Mouse (Mus musculus): ENCODE data around the gene Olfr288. TPM values are rescaled to one million over a fixed set of nuclear protein-coding genes. Genes with fewer than 3 reads are reported as not detected.

Olfr288 gene
- polyA plus RNA-seq, 1 experiment from 2014 or later, result not detected

DNA sequence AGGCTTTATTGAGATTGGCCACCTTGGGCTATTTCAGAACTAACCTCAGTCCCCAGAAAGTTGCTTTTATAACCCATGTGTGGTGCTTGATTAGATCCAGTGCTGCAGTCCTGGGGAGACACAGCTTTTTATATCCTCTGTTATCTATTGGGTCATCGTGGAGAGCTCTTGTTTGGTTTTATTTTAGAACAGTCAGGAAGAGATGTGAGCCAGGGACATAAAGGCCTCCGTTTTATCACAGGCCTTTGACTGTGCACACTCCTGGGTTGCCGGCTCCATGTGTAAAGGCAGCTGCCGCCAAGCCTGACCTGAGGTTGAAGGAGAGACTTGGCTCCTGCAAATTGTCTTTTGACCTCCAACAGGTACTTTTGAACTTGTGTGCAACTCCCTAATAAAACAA lies 32.8 kb downstream of the Olfr288 start:
- H3K36me3 ChIP-seq, result no peaks in the 10 kb centered on the region
- no peak for ATAC-seq (ENCODE audit: insufficient number of reproducible peaks, insufficient read depth, low FRiP score, low TSS enrichment)

DNA sequence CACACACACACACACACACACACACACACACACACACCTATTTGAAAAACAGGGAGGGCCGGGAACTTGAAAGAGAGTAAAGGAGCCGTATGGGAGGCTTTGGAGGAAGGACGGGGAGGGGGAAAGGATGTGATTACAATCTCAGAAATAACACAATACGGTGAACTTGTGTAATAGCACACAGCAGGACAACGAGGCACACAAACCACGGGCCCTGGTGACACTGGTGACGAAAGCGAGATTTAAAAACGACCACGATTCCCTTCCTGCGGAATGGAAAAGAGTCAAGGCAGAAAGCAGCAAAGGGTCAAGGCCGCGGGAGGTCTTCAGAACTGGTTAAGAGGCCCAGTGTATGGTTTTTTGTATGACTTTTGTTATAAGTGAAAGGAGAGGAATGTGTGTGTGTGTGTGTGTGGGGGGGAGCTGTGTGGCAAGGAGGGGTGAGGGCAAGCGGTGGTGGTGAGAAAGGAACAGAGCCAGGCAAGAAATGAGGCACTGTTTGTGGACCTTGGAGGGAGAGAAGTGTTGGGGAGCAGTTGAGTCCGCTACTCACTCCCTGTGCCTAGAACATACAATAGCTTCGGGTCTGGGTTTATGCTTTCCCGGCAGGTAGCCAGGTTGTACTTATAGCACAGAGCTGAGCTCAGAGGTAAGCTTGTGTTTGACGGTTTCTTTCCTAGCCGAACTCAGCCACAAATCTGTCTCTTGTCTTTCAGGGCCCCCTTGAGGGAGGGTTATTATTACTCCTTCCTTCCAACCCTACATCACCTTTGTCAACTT lies 34.1 kb downstream of the Olfr288 start:
- Histone ChIP-seq H3K4me2 (replicated peaks) (no peak overlapping the region), H3K4me1 (no peaks in the 10 kb centered on the region), H3K36me3 (no peaks in the 10 kb centered on the region), H3K27me3 (peaks cover 9% of the 10 kb centered on the region), H3K27ac (no peak overlapping the region), H3K9me3 (no peaks in the 10 kb centered on the region), H3K4me3 (no peak overlapping the region), H3K9ac (no peak overlapping the region)
- no peak for ATAC-seq (ENCODE audit: insufficient number of reproducible peaks, insufficient read depth, low FRiP score, low TSS enrichment)
- 63% methylated on average over 19 of the region's 19 CpGs for WGBS

More for the DNA sequence above, 32.8 kb downstream of the Olfr288 start:
- Histone ChIP-seq H3K4me2 (replicated peaks) (no peak overlapping the region), H3K4me1 (peaks cover 5% of the 10 kb centered on the region; the same call in 1 of the 2 replicates), H3K4me3 (no peak overlapping the region), H3K27me3 (peaks cover 19% of the 10 kb centered on the region), H3K27ac (no peak overlapping the region), H3K9ac (no peak overlapping the region), H3K9me3 (no peaks in the 10 kb centered on the region)
- 79% methylated on average over 4 of the region's 4 CpGs for WGBS

DNA sequence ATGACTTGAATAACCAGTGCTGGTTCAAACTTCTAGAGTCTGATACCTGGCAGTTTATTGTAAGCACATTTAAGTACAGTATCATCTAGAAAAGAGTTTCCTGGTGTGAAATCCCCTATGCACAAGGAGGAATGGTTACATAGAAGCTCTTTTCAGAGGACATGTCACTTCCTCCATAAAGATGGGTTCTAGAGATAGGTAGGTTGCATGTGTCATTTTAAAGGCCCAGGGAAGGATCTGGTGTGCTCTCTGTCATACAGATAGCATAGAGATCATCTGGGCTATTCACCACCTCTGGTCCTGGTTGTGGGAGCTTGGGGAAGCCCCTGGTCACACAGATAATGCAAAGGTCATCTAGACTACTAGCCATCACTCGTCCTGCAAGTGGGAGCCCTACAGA lies 38.1 kb downstream of the Olfr288 start:
- 69% methylated on average over 1 of the region's 1 CpGs for WGBS
- Histone ChIP-seq H3K27ac (no peak overlapping the region), H3K4me2 (replicated peaks) (no peak overlapping the region), H3K4me1 (no peaks in the 10 kb centered on the region), H3K9ac (no peak overlapping the region), H3K4me3 (no peak overlapping the region), H3K27me3 (no peaks in the 10 kb centered on the region), H3K36me3 (no peaks in the 10 kb centered on the region), H3K9me3 (no peaks in the 10 kb centered on the region)
- ATAC-seq (ENCODE audit: insufficient number of reproducible peaks, insufficient read depth, low FRiP score, low TSS enrichment), result no peak

DNA sequence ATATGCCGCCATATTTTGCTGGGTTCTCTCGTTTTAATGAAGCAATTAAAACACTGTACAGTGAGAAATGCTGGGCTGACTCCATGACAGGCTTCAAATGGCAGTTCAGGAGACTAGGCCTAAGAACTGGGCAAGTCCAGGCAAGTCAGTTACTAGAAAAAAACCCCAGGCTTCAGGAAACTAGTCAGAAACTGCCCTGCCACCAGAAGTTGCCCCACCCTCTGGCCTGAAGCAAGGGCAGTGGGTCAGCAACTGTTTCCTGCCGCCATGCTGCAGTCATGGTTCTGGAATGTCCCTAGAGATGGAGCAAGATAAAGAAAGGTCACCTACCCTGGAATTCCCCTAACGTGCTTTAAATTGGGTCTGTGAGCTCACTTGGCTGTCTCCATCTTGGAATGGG lies 39.4 kb downstream of the Olfr288 start:
- no peaks in the 10 kb centered on the region for H3K27me3 ChIP-seq

DNA sequence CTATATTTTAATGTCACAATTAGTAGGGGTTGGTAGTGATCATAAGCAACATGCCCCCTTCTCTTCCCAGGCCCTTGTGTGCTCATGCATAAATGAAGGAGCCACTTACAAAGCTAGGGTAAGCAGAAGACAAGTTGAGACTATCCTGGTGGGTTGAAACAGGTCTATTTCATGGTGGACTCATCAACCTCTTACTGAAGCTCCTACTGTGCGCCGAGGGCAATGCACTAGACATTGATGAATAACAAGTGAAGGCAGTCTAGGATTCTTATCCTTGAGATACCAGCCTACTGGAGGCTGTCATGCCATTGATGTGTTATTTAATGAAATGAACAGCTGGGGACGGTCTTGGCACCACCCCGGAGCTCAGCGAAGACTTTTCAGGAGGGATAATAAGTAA lies 40.1 kb downstream of the Olfr288 start:
- H3K4me1 ChIP-seq, result no peaks in the 10 kb centered on the region
- no peaks in the 10 kb centered on the region for H3K36me3 ChIP-seq
- H3K27ac ChIP-seq, result no peak overlapping the region
- H3K9me3 ChIP-seq, result no peaks in the 10 kb centered on the region
- no peak for ATAC-seq (ENCODE audit: insufficient number of reproducible peaks, insufficient read depth, low FRiP score, low TSS enrichment)
- no peak overlapping the region for H3K4me2 ChIP-seq (replicated peaks)
- 94% methylated on average over 5 of the region's 5 CpGs for WGBS
- no peaks in the 10 kb centered on the region for H3K27me3 ChIP-seq
- H3K9ac ChIP-seq, result no peak overlapping the region
- H3K4me3 ChIP-seq, result no peak overlapping the region

More for the DNA sequence above, 39.4 kb downstream of the Olfr288 start:
- Histone ChIP-seq H3K9ac (no peak overlapping the region), H3K4me1 (no peaks in the 10 kb centered on the region), H3K9me3 (no peaks in the 10 kb centered on the region), H3K27ac (no peak overlapping the region), H3K36me3 (no peaks in the 10 kb centered on the region), H3K4me3 (no peak overlapping the region), H3K4me2 (replicated peaks) (no peak overlapping the region)
- no peak for ATAC-seq (ENCODE audit: insufficient number of reproducible peaks, insufficient read depth, low FRiP score, low TSS enrichment)
- 51% methylated on average over 4 of the region's 4 CpGs for WGBS

DNA sequence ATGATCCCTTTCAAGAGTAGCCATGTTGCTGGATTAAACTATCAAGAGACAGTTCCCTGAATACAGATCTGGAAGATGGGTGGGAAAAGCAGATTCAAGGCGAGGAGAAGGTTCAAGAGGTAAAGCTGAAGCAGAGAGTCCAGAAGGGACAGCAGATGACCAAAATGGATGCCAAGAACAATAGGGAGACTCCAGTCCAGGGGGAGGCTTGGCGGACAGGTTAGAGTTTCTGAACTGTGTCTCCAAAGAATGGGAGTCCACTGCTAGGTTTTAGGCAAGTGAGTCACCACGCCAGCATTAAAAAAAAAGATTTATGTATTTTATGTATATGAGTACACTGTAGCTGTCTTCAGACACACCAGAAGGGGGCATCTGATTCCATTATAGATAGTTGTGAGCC lies 40.7 kb downstream of the Olfr288 start:
- ATAC-seq (ENCODE audit: insufficient number of reproducible peaks, insufficient read depth, low FRiP score, low TSS enrichment), result no peak
- Histone ChIP-seq H3K27me3 (no peaks in the 10 kb centered on the region), H3K9me3 (no peaks in the 10 kb centered on the region), H3K4me3 (no peak overlapping the region), H3K9ac (no peak overlapping the region), H3K4me2 (replicated peaks) (no peak overlapping the region), H3K4me1 (no peaks in the 10 kb centered on the region), H3K27ac (no peak overlapping the region), H3K36me3 (no peaks in the 10 kb centered on the region)
- WGBS, result 83% methylated on average over 3 of the region's 3 CpGs

DNA sequence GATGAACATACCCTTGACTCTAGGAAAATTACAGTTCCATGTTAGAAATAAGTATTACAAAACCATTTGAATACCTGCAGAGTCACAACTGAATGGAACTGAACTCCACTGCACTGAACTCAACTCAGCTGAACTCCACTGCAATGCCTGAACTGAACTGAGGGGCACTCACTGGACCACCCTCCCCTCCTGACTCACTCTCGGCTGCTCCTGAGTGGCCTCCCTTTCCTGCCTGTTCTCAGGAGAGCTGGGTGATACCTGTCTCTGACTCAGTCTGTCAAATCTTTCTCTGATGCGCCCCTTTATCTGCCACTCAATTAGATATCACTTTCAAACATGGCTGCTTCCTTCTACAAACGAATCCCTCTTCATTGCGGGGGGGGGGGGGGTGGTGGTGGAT lies 41.2 kb downstream of the Olfr288 start:
- Histone ChIP-seq H3K4me2 (replicated peaks) (no peak overlapping the region), H3K9me3 (no peaks in the 10 kb centered on the region), H3K4me3 (no peak overlapping the region), H3K27me3 (no peaks in the 10 kb centered on the region), H3K9ac (no peak overlapping the region), H3K36me3 (no peaks in the 10 kb centered on the region), H3K27ac (no peak overlapping the region), H3K4me1 (no peaks in the 10 kb centered on the region)
- WGBS, result 63% methylated on average over 4 of the region's 4 CpGs
- ATAC-seq (ENCODE audit: insufficient number of reproducible peaks, insufficient read depth, low FRiP score, low TSS enrichment), result no peak

DNA sequence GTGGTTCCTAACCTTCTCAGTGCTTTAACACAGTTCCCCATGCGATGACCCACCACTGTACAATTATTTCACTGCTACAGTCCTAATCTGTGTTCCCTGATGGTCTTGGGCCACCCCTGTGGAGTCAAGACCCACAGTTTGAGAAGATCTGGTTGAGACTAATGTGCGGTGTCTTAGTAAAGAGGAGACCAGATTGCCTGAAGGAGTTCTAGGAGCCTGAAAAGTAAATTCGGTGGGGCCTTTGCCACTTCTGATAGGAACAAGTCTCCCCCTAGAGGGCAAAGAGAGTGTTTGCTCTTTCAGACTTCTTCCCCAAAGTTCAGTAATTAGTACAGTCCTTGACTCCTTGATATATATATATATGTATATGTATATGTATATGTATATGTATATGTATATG lies 41.7 kb downstream of the Olfr288 start:
- Histone ChIP-seq H3K9ac (no peak overlapping the region), H3K27ac (no peak overlapping the region), H3K4me3 (no peak overlapping the region), H3K4me2 (replicated peaks) (no peak overlapping the region), H3K9me3 (no peaks in the 10 kb centered on the region), H3K4me1 (no peaks in the 10 kb centered on the region), H3K27me3 (no peaks in the 10 kb centered on the region), H3K36me3 (no peaks in the 10 kb centered on the region)
- WGBS, result 28% methylated on average over 3 of the region's 3 CpGs
- ATAC-seq (ENCODE audit: insufficient number of reproducible peaks, insufficient read depth, low FRiP score, low TSS enrichment), result no peak

DNA sequence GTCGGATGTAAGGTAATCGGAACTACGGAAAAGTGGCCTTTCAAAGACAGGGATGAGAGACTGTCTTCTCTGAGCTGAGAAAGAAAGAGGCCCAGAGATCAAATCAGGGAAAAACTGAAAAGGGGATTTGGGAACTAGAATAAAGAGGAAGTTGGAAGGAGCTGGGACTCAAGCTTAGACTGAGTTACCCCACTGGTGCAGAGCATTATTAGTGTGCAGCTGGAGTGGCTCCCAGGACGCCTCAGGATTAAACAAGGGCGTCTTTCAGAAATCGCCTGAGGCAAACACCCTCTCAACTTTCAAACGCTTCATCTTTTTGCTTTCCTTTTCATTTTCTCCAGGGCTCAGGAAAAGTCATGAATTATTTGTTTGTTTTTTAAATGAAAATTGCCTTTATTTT lies 42.4 kb downstream of the Olfr288 start:
- Histone ChIP-seq H3K36me3 (no peaks in the 10 kb centered on the region), H3K27me3 (no peaks in the 10 kb centered on the region), H3K4me1 (no peaks in the 10 kb centered on the region), H3K27ac (no peak overlapping the region), H3K9me3 (no peaks in the 10 kb centered on the region), H3K4me3 (no peak overlapping the region), H3K4me2 (replicated peaks) (no peak overlapping the region), H3K9ac (no peak overlapping the region)
- 53% methylated on average over 7 of the region's 7 CpGs for WGBS
- no peak for ATAC-seq (ENCODE audit: insufficient number of reproducible peaks, insufficient read depth, low FRiP score, low TSS enrichment)

DNA sequence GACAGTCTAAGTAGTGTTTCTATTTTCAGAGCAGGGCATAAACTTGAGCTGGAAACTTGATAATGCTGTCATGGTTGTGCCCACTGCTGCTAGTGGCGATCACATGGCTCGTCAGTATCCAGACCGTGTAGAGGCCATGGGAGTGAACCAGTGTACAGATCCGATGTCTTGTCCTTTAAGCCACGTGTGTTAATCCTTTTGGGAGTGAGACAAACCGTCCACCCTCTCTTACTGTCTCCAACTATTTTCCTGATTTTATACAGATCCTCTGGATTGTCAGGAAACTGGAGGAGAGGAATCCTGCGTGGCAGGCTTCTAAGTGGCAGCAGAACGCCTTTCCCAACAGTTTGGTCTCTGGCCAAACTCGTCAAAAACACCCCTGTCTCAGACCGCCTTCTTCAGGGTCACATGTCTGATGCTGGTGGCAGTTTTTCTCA lies 46.2 kb downstream of the Olfr288 start:
- H3K9me3 ChIP-seq, result no peaks in the 10 kb centered on the region
- no peak overlapping the region for H3K27ac ChIP-seq

DNA sequence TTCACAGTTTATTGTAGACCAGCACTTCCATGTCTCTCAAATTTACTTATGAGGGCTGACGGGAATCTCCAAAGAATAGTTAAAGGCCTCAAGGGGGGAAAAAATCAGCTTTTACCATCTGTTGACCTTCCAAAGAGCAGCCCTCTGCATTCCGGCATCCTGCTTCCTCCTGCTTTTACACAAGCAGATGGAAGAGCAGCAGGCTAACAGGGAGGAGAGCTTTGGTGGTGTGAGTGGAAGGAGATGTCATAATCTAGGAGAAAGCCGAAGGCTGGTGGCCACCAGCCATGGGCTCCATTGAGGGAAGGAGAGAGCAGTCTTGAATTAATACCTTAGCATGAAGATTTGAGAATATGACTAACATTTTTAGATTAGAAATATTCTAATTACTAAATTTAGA lies 47.0 kb downstream of the Olfr288 start:
- H3K36me3 ChIP-seq, result no peaks in the 10 kb centered on the region
- no peak overlapping the region for H3K4me3 ChIP-seq
- H3K27me3 ChIP-seq, result no peaks in the 10 kb centered on the region
- ATAC-seq (ENCODE audit: insufficient number of reproducible peaks, insufficient read depth, low FRiP score, low TSS enrichment), result no peak
- peaks cover 4% of the 10 kb centered on the region for H3K4me1 ChIP-seq
- H3K9me3 ChIP-seq, result no peaks in the 10 kb centered on the region
- H3K9ac ChIP-seq, result no peak overlapping the region
- no peak overlapping the region for H3K4me2 ChIP-seq (replicated peaks)
- no peak overlapping the region for H3K27ac ChIP-seq
- 73% methylated on average over 3 of the region's 3 CpGs for WGBS

More for the DNA sequence above, 46.2 kb downstream of the Olfr288 start:
- Histone ChIP-seq H3K9ac (no peak overlapping the region), H3K36me3 (no peaks in the 10 kb centered on the region), H3K4me3 (no peak overlapping the region), H3K4me2 (replicated peaks) (no peak overlapping the region), H3K27me3 (no peaks in the 10 kb centered on the region), H3K4me1 (peaks cover 4% of the 10 kb centered on the region)
- 69% methylated on average over 10 of the region's 10 CpGs for WGBS
- no peak for ATAC-seq (ENCODE audit: insufficient number of reproducible peaks, insufficient read depth, low FRiP score, low TSS enrichment)

DNA sequence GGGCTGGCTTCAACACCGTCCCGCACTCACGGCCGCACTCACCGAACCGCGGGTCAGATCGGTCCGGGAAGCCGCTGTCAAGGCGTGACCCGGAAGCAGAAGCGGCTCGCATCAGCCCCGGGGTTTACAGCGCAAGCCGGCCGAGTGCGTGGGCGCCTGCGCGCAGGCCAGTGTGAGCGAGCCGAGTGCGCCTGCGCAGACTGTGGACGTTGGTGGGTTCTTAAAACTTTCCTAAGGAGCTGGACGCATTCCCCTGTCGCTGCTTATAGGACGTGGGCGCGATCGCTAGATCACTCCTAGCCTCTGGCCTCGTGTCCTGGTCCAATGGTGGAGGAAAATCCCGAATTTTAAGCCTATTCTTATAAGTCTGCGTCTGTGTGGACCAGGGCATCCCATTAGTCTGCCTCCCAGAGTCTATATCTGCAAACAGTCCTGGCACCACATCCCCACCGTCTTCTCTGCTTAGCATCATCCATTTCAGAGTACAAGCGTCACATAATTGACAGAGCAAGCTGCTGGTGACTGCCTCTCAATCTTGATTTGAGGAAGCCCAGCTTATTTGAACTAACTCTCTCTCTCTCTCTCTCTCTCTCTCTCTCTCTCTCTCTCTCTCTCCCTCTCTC lies 49.7 kb downstream of the Olfr288 start:
- ATAC-seq (ENCODE audit: insufficient number of reproducible peaks, insufficient read depth, low FRiP score, low TSS enrichment), result peak; percentile 95
- H3K9ac ChIP-seq, result peak overlapping the region; percentile 88
- peak overlapping the region; percentile 82 for H3K4me2 ChIP-seq (replicated peaks)
- WGBS, result 1% methylated on average over 38 of the region's 38 CpGs
- H3K4me3 ChIP-seq, result peak overlapping the region; percentile 93
- no peaks in the 10 kb centered on the region for H3K9me3 ChIP-seq
- H3K27me3 ChIP-seq, result no peaks in the 10 kb centered on the region
- peaks cover 4% of the 10 kb centered on the region for H3K4me1 ChIP-seq
- peak overlapping the region; percentile 84 for H3K27ac ChIP-seq
- H3K36me3 ChIP-seq, result peaks cover 17% of the 10 kb centered on the region; the same call in 1 of the 2 replicates

All from embryonic facial prominence, embryonic 12.5 days (tissue).